Mouse (Mus musculus) midbrain, postnatal 0 days (tissue): ENCODE data around the gene Zfp956. TPM values are rescaled to one million over a fixed set of nuclear protein-coding genes. Genes with fewer than 3 reads are reported as not detected.

Experiments used
- ATAC-seq: fragments of 200-750 bp; cut with Nextera tagmentation; 2 replicates; pipeline ENCODE4 v1.8.0; 2017; ENCODE audit warnings: moderate number of reproducible peaks, mild to moderate bottlenecking, moderate TSS enrichment, moderate library complexity; ENCODE audit not compliant: low FRiP score
- DNase-seq: peaks from one replicate; pipeline ENCODE4 v3.0.0-alpha.2; 2015; ENCODE audit warnings: low spot score
- H3K27ac ChIP-seq: fragments of 300-500 bp; sonication (generic); 2 replicates; pipeline ENCODE4 v1.5.1; 2014; ENCODE audit warnings: low read depth, mild to moderate bottlenecking, low read length, mixed read lengths
- H3K27me3 ChIP-seq: fragments of 300-500 bp; sonication (generic); 2 replicates; pipeline ENCODE4 v1.6.1; 2014; ENCODE audit warnings: low read length, control low read depth, mixed read lengths; ENCODE audit not compliant: insufficient read depth
- H3K36me3 ChIP-seq: fragments of 300-500 bp; sonication (generic); 2 replicates; pipeline ENCODE4 v1.6.1; 2014; ENCODE audit warnings: low read length, control low read depth, mixed read lengths; ENCODE audit not compliant: insufficient read depth
- H3K4me1 ChIP-seq: fragments of 300-500 bp; sonication (generic); 2 replicates; pipeline ENCODE4 v1.6.1; 2014; ENCODE audit warnings: mild to moderate bottlenecking, control low read depth, antibody characterized with exemption, low read length, mixed read lengths; ENCODE audit not compliant: insufficient read depth
- H3K4me2 ChIP-seq: fragments of 300-500 bp; sonication (generic); 2 replicates; pipeline ENCODE4 v1.6.1; 2014; ENCODE audit warnings: low read depth, mild to moderate bottlenecking, low read length, mixed read lengths; ENCODE audit not compliant: poor library complexity, severe bottlenecking
- H3K4me3 ChIP-seq: fragments of 300-500 bp; sonication (generic); 2 replicates; pipeline ENCODE4 v1.5.1; 2014; ENCODE audit warnings: low read depth, mild to moderate bottlenecking, low read length, moderate library complexity
- H3K9ac ChIP-seq: fragments of 300-500 bp; sonication (generic); replicated peaks from 2 replicates; pipeline ENCODE4 v1.6.1; 2014; ENCODE audit warnings: mild to moderate bottlenecking, low read length, moderate library complexity, mixed read lengths; ENCODE audit not compliant: poor library complexity, severe bottlenecking
- H3K9me3 ChIP-seq: fragments of 300-500 bp; sonication (generic); 2 replicates; pipeline ENCODE4 v1.6.1; 2016; ENCODE audit warnings: low read length, control low read depth
- CTCF ChIP-seq: IDR thresholded peaks from 2 replicates; pipeline ENCODE4 v1.5.1; 2016; ENCODE audit warnings: antibody characterized with exemption, mild to moderate bottlenecking
- WGBS: fragments of 180-500 bp; shearing (Covaris S2); extraction: QIAGEN DNeasy Blood & Tissue Kit; methylation state at CpG from one replicate; pipeline ENCODE4 v1.1.7; 2014; 5-methylcytosine and 5-hydroxymethylcytosine counted together
- polyA plus RNA-seq: library from polyadenylated mRNA; unstranded; fragments of >200 nt; fragmentation: Nextera tagmentation; extraction: Ambion mirVana; gene quantifications from 2 replicates; pipeline ENCODE4 v1.2.1, GENCODE M21; 2015
- total RNA-seq: library from RNA; depleted of rRNA; stranded (reverse); fragments of >200 nt; gene quantifications from 2 replicates; pipeline ENCODE4 v1.2.3, GENCODE M21; 2014

Zfp956 gene
- total and polyA plus RNA-seq, 2 experiments from 2014 or later, result 27.0 to 37.7 TPM

GRCm38 (mm10) chr6:47911650-47912049 is 41.5 kb upstream of the Zfp956 start:
- WGBS, result 68% methylated on average over 1 of the region's 1 CpGs
- ATAC-seq, result no peak
- Histone ChIP-seq H3K9me3 (no peaks in the 10 kb centered on the region), H3K4me2 (no peak overlapping the region), H3K4me1 (no peaks in the 10 kb centered on the region), H3K36me3 (peaks cover 3% of the 10 kb centered on the region), H3K4me3 (no peak overlapping the region), H3K9ac (no peak overlapping the region), H3K27ac (no peak overlapping the region), H3K27me3 (no peaks in the 10 kb centered on the region)
- no peak for DNase-seq
- TF ChIP-seq CTCF, result no peak

GRCm38 (mm10) chr6:47912991-47913390 is 40.2 kb upstream of the Zfp956 start:
- no peak for TF ChIP-seq CTCF
- no peak overlapping the region for H3K4me2 ChIP-seq
- no peaks in the 10 kb centered on the region for H3K9me3 ChIP-seq
- H3K4me3 ChIP-seq, result no peak overlapping the region
- ATAC-seq, result no peak
- H3K27me3 ChIP-seq, result no peaks in the 10 kb centered on the region
- H3K4me1 ChIP-seq, result no peaks in the 10 kb centered on the region
- H3K27ac ChIP-seq, result no peak overlapping the region
- no peaks in the 10 kb centered on the region; the same call in none of the 2 replicates for H3K36me3 ChIP-seq
- no peak for DNase-seq
- H3K9ac ChIP-seq, result no peak overlapping the region
- WGBS, result 63% methylated on average over 3 of the region's 3 CpGs

GRCm38 (mm10) chr6:47917051-47917450 is 36.1 kb upstream of the Zfp956 start:
- ATAC-seq (no peak), DNase-seq (no peak)
- Histone ChIP-seq H3K9me3 (no peaks in the 10 kb centered on the region), H3K4me2 (no peak overlapping the region), H3K36me3 (no peaks in the 10 kb centered on the region), H3K27ac (no peak overlapping the region), H3K9ac (no peak overlapping the region), H3K4me1 (peaks cover 6% of the 10 kb centered on the region; the same call in 1 of the 2 replicates), H3K4me3 (no peak overlapping the region), H3K27me3 (no peaks in the 10 kb centered on the region)
- WGBS, result 84% methylated on average over 5 of the region's 5 CpGs
- TF ChIP-seq CTCF, result no peak

GRCm38 (mm10) chr6:47918768-47919274 is 34.4 kb upstream of the Zfp956 start:
- ATAC-seq (no peak), DNase-seq (no peak)
- H3K27ac ChIP-seq, result no peak overlapping the region
- no peak overlapping the region for H3K4me3 ChIP-seq
- H3K36me3 ChIP-seq, result no peaks in the 10 kb centered on the region
- H3K27me3 ChIP-seq, result no peaks in the 10 kb centered on the region
- peaks cover 6% of the 10 kb centered on the region; the same call in 1 of the 2 replicates for H3K4me1 ChIP-seq
- H3K9me3 ChIP-seq, result no peaks in the 10 kb centered on the region
- no peak overlapping the region for H3K9ac ChIP-seq
- no peak for TF ChIP-seq CTCF
- H3K4me2 ChIP-seq, result no peak overlapping the region
- WGBS, result 84% methylated on average over 3 of the region's 3 CpGs

GRCm38 (mm10) chr6:47919646-47920446 is 33.3 kb upstream of the Zfp956 start:
- Histone ChIP-seq H3K36me3 (no peaks in the 10 kb centered on the region), H3K4me3 (peak overlapping the region; percentile 83), H3K27me3 (no peaks in the 10 kb centered on the region), H3K4me1 (peaks cover 6% of the 10 kb centered on the region; the same call in 1 of the 2 replicates), H3K4me2 (peak overlapping the region; percentile 71), H3K9me3 (no peaks in the 10 kb centered on the region), H3K9ac (peak overlapping the region; percentile 81; the same call in 1 of the 2 replicates), H3K27ac (peak overlapping the region; percentile 90)
- TF ChIP-seq CTCF, result no peak
- WGBS, result 25% methylated on average over 11 of the region's 11 CpGs
- DNase-seq (no peak), ATAC-seq (peak; percentile 13; the same call in 1 of the 2 replicates)
